Mouse (Mus musculus) megakaryocyte-erythroid progenitor cell, adult 5-6 weeks (primary cell): ENCODE measurements around the gene Pde4d. TPM values are rescaled to one million over a fixed set of nuclear protein-coding genes. Genes with fewer than 3 reads are reported as not detected.

Source experiments
- ATAC-seq: replicated peaks from 2 replicates; pipeline ENCODE4 v1.8.0; 2016; ENCODE audit warnings: mild to moderate bottlenecking, inconsistent platforms; ENCODE audit not compliant: severe bottlenecking, poor library complexity, low FRiP score, low TSS enrichment
- total RNA-seq, 2 experiments: library from RNA; stranded (forward) in 1 of 2; stranded (reverse) in 1 of 2; fragments of 200-1000, 215-1000 nt in 1 of 2; fragments of >200 nt in 1 of 2; fragmentation: Nextera tagmentation in 1 of 2; gene quantifications; 2 replicates each; pipeline ENCODE4 v1.2.3; 2014 to 2017

Pde4d gene
- total RNA-seq, 2 experiments from 2014 or later: 52.9 to 108 TPM

DNA sequence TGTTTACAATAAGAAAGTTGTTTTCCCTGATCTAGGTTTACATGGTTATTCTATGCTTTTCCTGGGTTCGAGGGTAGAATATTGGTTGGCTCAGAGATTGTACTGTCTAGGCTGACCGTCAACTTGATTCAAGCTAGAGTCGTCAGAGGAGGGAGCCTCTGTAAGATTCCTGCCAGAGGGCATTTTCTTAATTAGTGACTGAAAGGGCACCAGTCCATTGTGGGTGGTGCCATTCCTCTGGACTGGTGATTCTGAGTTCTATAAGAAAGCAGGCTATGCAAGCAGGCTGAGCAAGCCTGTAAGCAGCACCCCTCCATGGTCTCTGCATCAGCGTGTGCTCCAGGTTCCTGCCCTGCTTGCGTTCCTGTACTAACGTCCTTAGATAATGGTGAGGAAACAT lies 1376.1 kb downstream of the Pde4d start:
- ATAC-seq: no peak

DNA sequence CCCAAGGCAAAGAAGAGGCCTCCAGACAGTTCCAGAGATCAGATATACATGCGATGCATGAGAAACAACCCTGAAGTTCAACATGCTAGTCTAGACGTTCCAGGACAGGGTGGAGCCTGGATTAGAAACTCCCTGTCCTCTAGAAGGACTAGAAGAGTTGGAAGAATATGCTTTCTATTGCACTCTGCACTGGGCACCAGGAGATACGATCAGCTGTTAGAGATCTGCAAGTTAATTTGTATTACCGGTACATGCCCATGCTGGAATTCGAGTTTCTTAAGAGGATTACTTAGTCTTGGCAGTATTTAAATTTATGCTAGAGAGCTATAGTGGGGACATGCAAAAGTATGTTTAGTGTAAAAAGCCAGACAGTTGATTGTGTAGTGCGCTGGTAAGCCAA lies 1377.6 kb downstream of the Pde4d start:
- no peak for ATAC-seq

DNA sequence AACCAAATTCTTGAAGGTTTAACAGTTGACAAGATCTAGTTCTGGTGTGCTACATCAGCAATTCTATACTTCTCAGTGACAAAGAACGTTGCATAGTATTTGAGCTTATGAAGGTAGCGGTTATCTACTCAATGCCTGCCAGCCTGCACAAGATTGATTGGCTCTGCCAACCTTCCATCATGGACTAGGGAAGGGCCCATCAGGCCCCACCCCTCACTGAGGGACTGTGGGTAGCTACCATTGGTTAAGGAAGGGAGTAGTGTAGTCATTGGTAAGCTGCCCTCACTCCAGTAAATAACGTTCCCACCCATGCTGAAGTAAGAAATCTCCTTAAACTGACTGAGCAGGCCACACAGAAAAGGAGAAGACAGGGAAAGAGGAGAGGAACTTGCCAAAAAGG lies 1378.2 kb downstream of the Pde4d start:
- peak; percentile 62 for ATAC-seq

DNA sequence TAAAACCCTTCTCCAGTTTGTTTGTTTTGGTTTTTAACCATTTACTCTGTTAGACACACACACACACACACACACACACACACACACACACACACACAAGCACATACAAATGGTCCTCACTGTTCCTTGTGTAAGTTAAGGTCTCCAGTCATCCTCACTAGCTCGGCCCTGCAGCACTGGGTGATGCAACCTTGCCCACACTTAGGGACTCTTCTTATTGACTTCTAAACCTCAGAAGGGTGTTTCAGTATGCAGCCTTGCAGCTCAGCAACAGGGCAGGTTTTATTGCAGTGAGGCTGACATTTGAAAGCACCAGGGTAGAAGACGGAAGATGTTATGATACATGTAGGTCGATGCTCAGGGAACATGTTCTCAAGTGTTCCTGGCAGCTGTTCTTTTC lies 1379.7 kb downstream of the Pde4d start:
- ATAC-seq: no peak

DNA sequence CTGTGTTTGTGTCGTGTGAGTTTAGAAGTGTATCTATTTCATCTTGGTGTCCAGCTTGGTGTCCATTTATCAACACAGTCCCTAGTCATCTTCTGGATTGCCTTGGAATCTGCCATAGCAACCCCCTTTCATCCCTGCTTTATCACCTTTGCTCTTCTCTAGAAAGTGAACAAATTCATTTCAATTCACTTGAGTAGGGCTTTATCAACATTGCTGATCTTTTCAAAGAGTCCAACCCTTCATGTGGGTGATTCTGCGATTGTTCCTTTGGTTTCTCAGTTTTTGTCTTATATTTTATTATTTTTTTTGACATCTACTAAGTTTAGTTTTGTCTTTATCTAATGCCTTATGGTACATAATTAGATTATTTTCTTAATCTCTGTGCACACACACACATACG lies 1385.2 kb downstream of the Pde4d start:
- peak; percentile 45 for ATAC-seq

DNA sequence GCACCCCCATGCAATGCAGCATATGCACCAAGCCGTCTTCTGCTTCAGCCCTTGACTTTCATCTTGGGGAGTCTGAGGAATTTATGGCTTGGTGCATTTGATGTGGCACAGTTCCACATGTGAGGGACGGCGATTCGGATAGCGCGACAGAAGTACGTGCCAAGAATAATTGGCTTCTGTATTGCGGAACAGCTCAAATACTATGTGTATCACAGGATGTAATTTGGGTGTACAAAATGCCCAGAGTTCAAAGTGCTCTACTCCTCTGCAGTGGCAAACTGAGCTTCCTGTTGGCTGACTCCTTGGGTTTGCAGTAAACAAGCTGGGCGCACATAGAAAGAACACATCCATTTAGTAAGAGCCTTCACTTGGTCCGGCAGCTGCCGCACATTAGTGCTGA lies 1387.7 kb downstream of the Pde4d start:
- no peak for ATAC-seq

DNA sequence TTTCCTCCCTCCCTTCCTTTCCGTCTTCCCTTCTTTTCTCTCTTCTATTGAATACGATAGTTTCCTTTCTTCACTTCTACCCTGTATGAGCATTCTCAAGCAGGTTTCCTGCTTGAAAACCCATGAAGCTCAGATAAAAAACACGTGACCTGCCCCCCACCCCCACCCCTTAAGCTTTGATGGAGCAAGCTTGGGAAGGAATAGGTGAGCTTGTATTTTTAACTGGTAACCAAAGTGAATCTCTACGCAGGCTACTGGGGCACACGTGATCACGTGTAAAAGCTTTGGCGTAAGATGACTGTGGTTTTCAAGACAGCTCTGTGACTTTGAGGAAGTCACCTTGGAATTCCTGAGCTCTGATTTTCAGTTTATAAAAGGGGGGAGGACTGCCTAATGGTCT lies 1388.2 kb downstream of the Pde4d start:
- ATAC-seq: no peak

DNA sequence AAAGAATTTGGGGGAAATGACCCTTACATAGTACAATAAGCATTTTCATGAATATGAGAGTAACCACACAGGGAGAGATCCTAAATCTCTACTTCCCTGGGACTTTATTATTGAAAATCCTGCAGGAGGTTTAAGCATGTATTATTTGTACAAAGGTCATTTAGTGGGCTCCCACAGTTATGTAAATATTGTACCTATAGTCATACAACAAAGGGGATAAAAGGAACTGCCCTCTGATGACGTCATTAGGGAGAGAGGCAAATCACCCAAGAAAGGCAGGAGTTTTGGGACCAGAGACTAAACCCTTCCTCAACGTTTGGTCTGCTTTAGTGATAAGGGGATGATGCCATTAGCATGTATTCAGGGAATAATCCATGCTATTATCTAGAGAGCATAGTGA lies 1390.5 kb downstream of the Pde4d start:
- ATAC-seq: no peak

DNA sequence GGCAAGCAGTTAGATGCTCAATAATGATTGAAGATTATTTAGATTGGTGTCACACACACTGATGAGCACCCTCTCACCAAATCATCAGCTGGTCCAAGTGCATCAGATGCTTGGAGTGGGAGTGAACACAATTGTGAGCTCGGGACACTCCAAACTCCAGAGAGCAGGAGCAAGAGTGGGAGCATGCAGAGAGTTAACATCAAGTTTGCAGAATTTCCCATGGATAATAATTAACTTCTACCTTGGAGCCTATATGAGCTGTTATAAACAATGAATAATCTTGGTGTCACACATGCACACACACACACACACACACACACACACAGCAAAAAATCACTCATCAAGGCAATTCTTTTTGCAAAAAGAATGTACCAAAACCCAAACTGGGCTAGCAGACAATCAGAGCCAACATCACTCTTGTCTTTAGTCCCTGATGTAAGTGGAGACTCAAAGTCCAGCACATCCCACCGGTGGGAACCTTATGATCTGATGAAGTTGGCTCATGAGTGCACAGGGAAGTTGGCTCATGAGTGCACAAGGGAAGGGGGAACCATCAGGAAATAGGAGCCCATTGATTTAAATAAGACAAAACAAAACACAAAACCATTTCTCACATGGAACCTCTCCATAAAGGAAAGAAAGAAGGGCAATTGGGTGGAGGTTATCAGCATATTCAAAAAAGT lies 1391.5 kb downstream of the Pde4d start:
- no peak for ATAC-seq

DNA sequence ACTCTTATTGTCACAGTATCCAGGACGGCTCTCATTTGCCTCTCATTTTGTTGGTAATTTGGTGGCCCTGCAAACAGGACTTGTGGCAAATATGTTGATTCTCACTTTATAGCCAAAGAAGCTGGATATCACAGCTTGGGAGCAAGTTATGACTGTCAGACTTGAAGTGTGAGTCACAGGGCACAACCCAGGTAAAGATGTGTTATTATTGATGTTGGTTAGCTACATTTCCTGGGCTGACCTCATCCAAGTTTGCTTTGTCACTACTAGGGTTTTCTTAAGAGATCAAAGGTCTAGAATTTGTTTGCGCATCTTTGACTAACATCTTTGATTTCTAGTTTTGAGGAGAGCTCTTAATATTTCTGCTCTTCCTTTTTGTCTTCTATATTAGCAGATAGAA lies 1393.2 kb downstream of the Pde4d start:
- no peak for ATAC-seq

DNA sequence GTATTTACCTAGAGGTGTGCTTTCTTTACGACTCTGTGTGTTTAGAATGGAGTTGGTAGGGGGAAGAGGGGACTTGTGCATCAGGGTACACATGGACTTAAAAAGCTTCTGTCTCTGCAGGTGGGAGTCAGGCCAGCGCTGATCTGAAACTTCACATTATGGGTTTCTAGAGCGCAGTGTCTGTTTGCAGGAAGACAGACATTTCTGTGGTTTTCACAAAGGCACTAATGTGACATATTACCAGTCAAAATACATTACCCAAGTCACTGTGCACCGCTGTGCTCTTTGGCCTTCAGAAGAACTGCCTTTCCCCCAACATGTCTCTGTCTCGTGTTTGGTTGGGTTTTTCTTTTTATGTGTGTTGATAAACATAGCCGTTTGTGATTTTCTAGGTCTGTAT lies 1395.1 kb downstream of the Pde4d start:
- ATAC-seq: no peak

DNA sequence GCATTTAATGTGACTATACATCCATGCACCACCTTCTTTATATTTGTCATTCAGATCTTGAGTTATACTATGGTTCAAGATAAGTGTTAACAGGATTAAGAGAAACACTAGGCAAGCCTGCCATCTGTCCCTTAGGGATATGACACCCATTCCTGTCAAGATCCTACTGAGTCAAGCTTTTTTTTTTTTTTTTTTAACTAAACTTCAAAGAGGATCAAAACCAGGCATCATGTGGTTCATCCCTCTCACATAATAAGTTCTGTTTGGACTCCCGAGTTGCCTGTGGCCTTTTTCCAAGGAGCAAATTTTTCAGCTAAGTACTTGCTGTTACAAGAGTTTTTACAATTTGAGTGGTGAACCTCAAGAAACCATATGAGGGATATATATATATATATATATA lies 1414.1 kb downstream of the Pde4d start:
- ATAC-seq: no peak

DNA sequence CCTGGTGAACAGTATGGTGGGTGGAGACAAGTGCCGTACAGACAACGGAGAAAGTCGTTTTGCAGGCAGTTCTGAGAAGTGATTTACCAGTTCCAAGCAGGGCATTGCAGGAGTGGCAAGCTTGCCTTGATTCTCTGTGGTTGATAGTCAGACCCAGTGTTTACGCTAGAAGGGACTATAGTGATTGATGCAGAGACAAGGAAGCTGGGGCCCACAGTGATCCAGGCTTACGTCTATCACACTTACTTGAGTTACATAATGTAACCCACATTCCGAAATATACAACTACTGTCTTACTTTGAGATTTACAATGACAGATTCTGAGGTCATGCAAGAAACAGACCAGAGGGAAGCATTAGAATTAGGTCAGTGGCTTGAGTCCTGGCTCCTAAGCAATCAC lies 1414.6 kb downstream of the Pde4d start:
- no peak for ATAC-seq

DNA sequence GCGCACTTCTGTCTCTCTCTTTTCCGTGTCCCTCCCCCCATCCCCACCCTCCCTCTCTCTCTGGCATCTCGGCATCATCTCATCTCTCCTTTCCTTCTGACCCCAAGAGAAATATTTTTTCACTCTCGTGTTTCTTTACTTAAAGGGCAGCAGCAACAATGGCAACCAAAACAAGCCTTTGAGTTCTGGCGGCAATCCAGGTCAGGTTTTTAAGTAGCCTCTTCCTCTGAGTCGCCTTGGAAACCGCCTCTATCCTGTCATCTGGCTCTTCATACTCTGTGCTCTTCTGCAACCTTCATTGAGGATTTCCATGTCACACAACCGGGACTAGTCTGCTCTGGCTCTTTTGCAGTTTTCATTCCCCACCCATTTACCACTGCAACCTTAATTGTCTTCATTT lies 1430.6 kb downstream of the Pde4d start:
- ATAC-seq: no peak

DNA sequence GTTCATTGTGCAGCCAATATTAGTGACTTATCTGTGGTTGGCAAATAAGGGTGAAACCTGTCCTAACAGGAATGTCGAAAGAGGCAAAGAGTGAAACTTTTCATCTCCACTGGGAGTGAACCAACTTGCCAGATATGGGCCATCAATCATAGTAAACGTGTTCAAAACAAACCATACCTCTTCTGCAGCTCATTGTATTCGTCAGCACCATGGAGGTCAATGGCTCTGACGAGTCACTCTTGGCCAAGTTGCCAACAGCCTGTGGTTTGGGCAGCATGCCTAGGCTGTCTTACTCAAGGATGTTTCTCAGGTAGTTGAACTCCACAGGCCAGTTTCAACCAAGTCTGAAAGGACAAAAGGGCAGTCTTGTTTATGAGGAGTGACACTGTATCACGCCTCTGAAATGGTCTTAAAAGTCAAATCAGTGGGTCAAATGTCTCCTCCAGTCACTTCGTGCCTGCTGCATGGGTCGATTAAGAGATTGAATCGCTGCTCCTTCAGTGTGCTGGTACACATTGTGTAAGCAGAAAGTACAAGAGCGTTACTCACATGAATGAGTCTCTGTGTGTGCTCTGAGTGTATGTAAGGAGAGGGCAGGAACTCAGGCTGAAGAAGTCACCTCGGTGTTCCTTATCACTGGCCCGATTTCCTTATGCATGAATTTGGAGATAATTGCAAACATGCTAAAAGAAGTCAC lies 1431.6 kb downstream of the Pde4d start:
- ATAC-seq: peak; percentile 31; the same call in 1 of the 2 replicates

DNA sequence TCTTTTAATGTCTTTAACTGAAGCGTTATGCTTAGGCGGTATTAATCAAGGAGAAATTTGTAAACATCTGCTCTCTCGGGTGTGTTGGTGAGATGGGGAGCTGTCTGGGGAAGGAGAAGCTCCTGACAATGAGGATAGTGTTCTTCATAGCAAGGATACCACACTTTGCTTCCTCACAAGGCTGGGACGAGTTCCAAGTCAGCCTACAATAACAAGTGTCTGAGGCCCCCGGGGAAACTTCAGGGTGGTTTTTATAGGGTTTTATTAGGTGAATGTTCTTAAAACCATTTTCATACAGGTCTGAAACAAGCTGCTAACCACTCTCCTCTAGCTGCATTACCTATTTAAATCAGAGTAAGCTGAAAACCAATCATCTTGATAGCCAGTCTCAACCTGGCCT lies 1433.9 kb downstream of the Pde4d start:
- no peak for ATAC-seq

DNA sequence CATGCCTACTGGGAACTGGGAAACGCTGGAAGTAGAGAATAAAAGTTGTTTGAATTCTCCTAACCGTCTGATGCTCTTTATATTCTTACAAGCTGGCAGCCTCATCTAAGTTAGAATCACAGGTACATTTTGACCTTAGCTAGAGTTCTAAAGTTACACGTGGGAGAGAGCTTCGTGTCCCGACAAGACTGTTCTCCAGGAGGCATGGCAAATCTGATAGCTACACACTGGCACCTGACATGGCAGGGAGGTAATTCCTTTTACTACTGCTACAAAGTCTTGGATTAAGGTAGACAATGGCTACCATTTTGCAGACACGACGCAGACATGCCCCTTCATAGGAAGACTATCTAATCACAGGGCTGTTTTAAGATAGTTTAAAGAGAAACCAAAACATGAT lies 1435.1 kb downstream of the Pde4d start:
- ATAC-seq: no peak

DNA sequence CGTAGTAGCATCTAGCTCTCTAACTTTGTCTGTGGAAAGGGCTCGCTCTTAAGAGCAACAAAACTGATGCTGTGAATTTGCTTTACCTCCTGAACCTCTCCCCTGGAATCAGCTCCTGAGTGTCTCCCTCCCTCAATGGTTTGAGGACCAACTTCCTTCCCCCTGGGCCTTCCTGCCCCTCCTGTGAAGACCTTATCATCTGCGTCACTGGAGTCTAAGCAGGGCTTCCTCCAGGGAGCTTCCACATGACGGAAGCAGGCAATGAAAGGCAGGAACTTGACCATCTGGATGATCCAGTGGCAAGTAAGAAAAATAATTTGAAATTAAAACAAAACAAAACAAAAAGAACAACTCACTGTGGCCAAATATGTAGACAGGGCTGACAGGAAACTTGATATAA lies 1438.5 kb downstream of the Pde4d start:
- no peak for ATAC-seq

DNA sequence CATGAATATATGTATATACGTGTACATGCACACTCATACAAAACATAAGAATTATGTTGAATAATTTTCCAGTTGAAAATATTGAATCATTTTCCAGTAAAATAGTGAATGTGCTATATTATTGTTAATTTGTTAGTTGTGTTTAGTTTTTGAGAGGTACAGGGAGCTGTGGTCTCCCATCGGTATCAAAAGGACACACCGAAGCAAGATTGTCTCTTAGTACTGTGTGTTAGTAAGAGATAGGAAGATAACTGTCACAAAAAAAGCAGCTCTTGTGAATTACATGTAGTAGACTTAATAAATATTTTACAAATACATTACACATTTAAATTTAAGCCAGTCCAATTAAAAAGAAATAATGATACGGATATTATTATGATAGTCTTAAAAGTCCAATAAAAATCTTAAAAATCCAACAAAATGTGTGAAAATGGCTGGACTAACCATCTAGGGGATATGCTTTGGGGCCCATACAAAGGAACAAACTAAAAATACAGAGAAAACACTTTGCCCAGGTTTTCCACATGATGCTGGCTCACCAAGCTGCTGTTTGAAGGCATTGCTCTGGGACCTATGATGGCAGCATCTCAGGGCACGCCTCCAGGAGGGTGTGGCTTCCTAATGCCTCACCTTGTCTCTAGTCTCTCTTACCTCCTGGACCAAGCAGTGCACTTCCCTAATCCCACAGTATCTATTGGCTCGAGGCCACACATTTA lies 1441.6 kb downstream of the Pde4d start:
- ATAC-seq: peak; percentile 82

DNA sequence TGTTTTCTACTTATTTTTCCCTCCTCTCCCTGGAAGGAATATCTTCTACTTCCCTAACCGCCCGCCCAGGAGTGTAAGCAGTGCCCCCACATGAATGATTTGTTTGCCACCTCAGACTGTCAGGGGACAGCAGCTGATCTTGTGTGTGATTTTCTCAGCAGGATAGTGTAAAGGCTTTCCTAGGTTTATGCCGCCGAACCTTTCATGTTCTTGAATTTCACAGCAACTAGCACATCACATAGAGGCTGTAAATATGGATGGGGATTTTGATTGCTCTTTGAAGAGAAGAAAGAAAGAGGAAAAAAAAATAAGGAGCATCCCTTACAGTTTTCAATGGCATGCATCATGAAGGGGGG lies 1442.1 kb downstream of the Pde4d start:
- no peak for ATAC-seq
